Mouse (Mus musculus): ENCODE data around the gene Ugt1a10.
"Not testable (repeated sequence)": the region's sequence is repeated elsewhere in the genome, so short reads cannot be mapped to it uniquely, and the experiment has no call there.

Gene Ugt1a10

GRCm38 (mm10) chr1:88140492-88140891 lies 85.3 kb downstream of the Ugt1a10 start:
- DNase-seq (ENCODE audit: low spot score in 2 of 2) = not testable (repeated sequence)

- DNase-seq (ENCODE audit: low spot score in 2 of 2) = peak; percentile 31 to 54
Observed at GRCm38 (mm10) chr1:88143966-88144675, 88.9 kb downstream of the Ugt1a10 start.

DNA sequence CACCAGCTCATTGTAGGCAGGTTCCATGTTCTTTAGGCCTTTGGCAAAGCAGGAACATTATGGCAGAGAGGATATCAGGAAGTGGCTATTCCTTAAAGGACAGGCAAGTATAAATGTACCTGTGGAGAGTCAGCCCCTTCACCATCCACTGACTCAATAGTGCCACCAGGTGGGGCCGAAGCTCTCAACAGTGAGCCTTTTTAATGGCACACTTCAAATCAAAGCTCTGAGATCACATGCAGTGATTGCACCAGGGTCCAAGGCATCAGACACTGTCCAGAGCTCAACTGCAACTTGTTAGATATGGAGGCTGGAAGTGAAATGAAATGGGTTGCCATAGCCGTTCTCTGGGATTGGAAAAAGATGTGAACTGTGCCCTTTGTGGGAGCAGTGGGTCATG lies 90.1 kb downstream of the Ugt1a10 start:
- DNase-seq (ENCODE audit: low spot score in 2 of 2) = not testable (repeated sequence)

- not testable (repeated sequence) for DNase-seq (ENCODE audit: low spot score in 2 of 2)
Observed at GRCm38 (mm10) chr1:88150133-88150532, 94.9 kb downstream of the Ugt1a10 start.

- DNase-seq (ENCODE audit: low spot score in 2 of 2) = no peak
Observed at GRCm38 (mm10) chr1:88158430-88158829, 103.2 kb downstream of the Ugt1a10 start.

GRCm38 (mm10) chr1:88165711-88166110 lies 110.5 kb downstream of the Ugt1a10 start, which contains the start of gene Ugt1a5:
Gene Ugt1a5, plus strand, starts transcription at chr1:88166012.
- no peak for DNase-seq (ENCODE audit: low spot score in 2 of 2)

DNA sequence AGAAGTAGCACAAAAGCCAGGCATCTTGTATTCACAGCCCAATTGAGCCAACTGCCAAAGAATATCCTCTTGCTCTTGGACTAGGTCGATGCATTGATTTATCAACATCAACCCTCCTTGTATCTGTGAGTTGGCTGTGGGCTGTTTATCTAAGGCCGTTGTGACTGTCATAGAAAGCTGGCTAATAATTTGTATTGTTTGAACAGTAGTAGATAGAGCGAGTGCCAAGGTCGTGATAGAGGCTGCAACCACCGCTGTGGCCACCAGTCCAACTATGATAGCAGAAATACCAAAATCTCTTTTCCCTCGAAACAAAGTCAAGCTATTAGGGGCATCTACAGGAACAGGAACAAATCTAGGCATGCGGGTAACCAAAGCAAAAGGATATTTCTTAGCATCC lies 117.0 kb downstream of the Ugt1a10 start:
- DNase-seq (ENCODE audit: low spot score in 2 of 2) = not testable (repeated sequence)

DNA sequence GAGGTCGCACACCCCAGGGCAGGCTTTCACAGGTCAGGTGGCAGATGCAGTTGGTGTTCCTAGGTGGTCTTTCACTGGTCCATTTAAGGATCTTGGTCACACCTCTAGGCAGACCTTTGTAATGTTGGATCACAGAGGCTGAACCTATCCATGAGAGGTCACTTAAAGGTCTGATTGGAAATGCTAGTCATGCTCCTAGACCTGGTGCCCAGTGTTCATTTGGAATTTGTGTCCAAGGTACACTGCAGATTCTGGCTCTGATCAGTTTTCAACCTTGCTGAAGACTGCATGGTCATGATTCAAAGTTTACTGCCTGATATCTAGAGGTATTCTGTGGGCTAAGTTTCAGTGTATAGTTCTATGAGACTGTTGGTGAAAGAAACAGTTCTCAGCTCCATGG lies 124.5 kb downstream of the Ugt1a10 start:
- DNase-seq (ENCODE audit: low spot score in 2 of 2) = no peak

DNA sequence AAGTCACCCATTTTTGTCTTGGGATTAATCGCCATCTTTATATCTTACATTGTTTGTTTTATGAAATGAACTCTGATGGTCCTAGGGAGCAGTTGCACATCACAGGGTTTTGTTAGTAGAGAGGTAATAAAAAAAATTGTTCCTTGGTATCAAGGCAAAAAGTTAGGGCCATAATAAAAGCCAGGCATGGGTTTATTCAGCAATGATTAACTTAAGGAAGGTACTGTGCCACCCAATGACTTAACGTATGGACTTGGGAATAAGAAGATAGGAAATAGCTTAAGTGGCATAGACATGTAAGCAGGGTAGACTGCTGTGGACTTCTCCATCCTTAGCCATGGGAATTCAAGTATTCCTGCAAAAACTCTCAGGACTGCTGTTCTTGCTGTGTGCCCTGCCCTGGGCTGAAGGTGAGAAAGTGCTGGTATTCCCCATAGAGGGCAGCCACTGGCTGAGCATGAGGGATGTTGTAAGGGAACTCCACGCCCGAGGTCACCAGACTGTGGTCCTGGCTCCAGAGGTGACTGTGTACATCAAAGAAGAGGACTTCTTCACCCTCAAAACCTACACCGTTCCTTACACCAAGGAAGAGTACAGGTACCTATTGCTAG lies 131.2 kb downstream of the Ugt1a10 start:
- no peak for DNase-seq (ENCODE audit: low spot score in 2 of 2)

DNA sequence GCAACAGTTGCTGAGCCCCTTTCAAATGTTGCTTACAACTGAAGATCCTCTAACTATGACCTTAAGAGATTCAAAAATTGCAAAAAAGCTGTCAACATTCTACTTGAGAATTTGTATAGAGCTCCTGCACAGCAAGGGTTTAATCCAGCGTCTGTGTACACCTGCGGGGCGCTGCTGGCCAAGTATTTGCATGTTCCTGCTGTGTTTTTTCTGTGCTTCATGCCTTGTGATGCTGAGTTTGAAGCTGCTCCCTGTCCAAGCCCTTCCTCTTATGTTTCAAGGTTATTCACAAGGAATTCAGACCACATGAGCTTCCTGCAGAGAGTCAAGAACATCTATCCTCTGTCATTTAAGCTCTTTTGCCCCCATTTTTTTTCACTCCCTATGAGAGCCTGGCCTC lies 136.9 kb downstream of the Ugt1a10 start:
- no peak for DNase-seq (ENCODE audit: low spot score in 2 of 2)

DNA sequence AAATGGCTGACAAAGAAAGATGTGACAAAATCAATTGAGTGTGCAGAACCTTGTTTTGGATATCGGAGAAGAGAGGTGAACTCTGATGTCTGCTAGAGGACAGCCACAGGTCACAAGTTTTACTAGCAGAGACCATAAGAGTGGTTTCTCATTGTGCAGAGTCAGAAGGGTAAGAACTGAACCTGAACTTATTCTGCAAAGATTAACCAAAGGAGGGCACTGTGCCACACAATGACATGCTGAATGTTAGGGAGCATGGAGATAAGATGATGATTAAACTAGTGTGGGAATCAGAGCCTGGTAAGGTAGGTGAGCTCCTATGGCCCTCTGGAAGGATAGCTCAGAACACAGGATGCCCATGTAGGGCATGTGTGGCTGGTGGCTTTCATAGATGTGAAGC lies 140.5 kb downstream of the Ugt1a10 start:
- DNase-seq (ENCODE audit: low spot score in 2 of 2) = no peak

GRCm38 (mm10) chr1:88197443-88197842 lies 142.3 kb downstream of the Ugt1a10 start:
- DNase-seq (ENCODE audit: low spot score in 2 of 2) = no peak

GRCm38 (mm10) chr1:88199996-88200395 lies 144.8 kb downstream of the Ugt1a10 start:
- no peak for DNase-seq (ENCODE audit: low spot score in 2 of 2)

- no peak for DNase-seq (ENCODE audit: low spot score in 2 of 2)
Observed at GRCm38 (mm10) chr1:88200456-88200855, 145.3 kb downstream of the Ugt1a10 start, which contains the start of gene Ugt1a2. Gene Ugt1a2, plus strand, starts transcription at chr1:88200601.

- DNase-seq (ENCODE audit: low spot score in 2 of 2) = peak; percentile 73
Observed at GRCm38 (mm10) chr1:88205294-88205922, 150.2 kb downstream of the Ugt1a10 start, which contains the start of gene Dnajb3. Gene Dnajb3, minus strand, starts transcription at chr1:88205782.

DNA sequence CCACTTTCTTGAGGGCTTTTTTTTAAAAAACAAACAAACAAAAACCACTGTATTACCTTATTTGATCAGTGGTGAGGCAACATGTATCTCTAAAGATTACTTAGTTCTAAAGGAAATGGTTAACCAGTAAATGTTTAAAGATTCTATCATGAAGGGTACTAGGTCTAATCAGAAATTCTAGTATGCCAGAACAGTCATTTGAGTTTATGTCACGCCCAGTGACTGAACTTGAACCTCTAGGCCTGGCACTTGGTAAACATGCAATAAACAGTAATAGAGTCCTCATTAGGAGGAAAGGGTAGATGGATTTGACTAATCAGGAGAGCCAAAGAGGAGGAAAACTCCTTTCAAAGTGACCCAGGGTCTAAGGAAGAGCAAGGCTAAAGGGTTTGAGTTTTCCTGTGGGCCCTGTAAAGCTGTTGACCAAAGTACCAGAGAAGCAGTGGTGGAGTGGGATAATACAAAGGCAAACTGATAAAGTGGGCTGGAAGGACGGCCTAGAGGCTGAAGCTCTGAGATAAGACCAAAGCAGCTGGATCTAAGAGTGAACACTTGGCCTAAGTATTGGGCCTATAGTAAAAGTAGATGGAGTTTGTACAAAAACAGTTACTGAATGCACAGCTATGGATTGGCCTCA lies 151.8 kb downstream of the Ugt1a10 start:
- no peak for DNase-seq (ENCODE audit: low spot score in 2 of 2)

GRCm38 (mm10) chr1:88211812-88212211 lies 156.6 kb downstream of the Ugt1a10 start, which contains the start of gene Ugt1a1:
Gene Ugt1a1, plus strand, starts transcription at chr1:88211959.
- DNase-seq (ENCODE audit: low spot score in 2 of 2) = no peak

DNA sequence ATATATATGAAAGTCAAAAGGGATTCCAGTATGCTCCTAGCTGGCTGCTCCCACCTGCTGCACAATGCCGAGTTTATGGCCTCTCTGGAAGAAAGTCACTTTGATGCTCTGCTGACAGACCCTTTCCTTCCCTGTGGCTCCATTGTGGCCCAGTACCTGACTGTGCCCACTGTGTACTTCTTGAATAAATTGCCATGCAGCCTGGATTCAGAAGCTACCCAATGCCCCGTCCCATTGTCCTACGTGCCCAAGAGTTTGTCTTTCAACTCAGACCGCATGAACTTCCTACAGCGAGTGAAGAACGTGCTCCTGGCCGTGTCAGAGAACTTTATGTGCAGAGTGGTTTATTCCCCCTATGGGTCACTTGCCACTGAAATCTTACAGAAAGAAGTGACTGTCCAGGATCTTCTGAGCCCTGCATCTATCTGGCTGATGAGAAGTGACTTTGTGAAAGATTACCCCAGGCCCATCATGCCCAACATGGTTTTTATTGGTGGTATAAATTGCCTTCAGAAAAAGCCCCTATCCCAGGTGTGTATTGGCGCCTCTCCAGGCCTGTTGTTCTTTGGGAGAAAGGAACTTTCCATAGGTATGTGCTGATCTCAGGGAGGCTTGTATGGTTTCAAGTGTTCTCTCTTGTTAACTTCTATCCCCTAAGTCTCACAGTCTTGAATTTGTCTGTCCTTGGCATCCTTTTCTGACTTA lies 157.3 kb downstream of the Ugt1a10 start:
- DNase-seq (ENCODE audit: low spot score in 2 of 2) = no peak

- DNase-seq (ENCODE audit: low spot score in 2 of 2) = no peak
Observed at GRCm38 (mm10) chr1:88213061-88213460, 157.9 kb downstream of the Ugt1a10 start.

GRCm38 (mm10) chr1:88213766-88214461 lies 158.7 kb downstream of the Ugt1a10 start:
- no peak for DNase-seq (ENCODE audit: low spot score in 2 of 2)

DNA sequence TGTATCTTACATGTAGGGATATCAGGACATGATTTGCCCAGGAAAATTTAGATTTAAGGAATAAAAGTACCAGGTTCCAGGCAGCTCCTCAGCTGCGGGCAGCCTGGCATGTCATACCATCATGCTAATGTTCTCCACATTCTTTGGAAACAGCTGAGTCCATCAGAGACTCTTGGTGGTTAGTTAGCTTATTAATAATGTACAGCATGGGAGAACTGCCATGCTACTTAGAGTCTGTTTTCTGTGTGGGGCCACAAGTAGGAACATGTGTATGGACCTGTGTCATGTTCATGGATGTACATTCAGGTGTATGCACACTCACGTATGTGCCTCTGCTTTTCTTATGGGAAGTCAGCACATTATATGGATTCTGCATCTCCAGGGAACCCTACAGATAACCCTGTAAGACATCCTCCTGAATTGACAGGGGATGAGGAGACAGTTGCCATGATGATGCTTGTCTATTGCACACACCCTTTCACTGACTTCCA lies 159.3 kb downstream of the Ugt1a10 start:
- DNase-seq (ENCODE audit: low spot score in 2 of 2) = no peak
